Mouse (Mus musculus): ENCODE data around the gene Ppif. TPM values are rescaled to one million over a fixed set of nuclear protein-coding genes. Genes with fewer than 3 reads are reported as not detected.

Ppif gene
- total RNA-seq, 4 experiments from 2014 or later = 25.5 to 30.6 (median 27.9) TPM

GRCm38 (mm10) chr14:25694569-25694897 is 579 bp downstream of the Ppif start:
- no peak for DNase-seq (ENCODE audit: low spot score in 2 of 2)

DNA sequence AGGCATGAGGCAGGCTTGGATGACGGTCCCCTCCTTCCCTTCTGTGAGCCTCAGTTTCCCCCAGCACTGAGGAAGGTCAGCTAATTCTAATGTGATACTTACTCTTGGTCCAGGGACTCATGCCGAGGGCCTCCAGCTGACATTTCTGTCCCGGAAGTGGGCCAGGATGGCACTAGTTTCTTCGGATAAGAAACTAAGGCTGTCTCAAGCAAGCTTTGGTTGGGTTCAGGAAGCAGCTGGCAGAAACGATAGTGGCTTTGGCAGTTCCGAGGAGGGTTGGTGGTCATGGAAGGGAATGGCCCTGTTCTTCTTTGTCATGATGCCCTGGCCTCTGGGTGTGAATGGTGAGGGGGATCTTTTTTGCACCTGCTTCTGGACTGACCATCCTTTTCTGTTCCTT is 1.1 kb downstream of the Ppif start:
- DNase-seq (ENCODE audit: low spot score in 2 of 2) = no peak

DNA sequence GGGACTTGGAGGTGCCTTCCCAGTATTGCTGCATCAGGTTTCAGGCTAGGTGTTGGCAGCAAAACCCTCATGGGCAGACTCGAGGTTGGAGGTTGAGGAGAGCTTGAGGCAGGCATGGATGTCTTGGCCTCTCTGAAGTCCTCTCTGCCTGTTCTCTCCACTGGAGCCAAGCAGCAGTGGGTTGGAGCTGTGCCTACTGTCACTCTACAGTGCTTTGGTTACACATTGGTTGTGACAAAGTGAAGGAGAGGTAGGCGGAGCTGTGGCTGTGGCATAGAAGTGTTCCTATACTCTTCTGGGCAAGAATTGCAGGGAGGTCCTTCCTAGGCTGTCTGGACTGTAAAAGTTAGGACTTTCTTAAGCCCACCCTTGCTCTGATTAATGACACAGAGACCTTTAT is 2.4 kb downstream of the Ppif start:
- no peak for DNase-seq (ENCODE audit: low spot score in 2 of 2)

DNA sequence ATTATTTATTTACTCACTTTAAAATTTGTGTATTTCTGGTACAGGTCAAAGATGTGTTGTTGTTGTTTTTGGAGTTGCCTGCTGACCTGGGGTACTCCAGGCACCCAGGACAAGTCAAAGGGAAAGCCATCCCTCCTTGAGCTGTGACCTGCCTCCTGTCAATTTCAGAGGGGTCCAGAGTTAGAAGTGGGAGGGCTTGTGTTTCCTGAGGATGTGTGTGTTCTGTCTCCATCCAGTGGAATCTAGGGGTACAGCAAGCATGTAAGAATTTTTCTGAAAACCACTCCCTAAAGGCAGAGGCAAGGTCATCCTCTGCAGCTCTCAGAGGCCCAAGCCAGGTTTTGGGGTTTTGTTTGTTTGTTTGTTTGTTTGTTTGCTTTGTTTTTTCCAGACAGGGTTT is 8.0 kb downstream of the Ppif start:
- DNase-seq (ENCODE audit: low spot score in 2 of 2) = no peak

DNA sequence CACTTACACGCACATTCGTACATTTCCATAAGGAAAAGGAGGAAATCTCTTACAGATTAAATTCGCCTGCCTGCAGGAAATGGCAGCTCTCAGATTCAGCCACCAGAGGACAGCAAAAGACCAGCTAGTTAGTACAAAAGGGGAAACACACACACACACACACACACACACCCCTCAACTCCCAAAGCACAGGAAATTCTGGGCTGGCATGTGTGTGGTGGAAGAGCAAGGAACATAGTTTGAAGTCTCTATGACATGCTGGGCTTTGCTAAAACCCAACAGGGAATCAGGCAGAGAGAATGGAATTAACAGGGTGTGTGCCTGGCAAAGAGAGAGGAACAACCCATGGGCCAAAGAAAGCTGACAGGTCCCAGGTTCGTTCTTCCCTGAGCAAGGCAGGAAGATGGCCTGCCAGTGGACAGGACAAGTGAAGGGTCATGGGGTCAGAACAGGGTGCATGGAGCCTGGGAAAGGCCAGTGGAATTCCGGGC is 13.8 kb downstream of the Ppif start:
- DNase-seq (ENCODE audit: low spot score in 2 of 2) = peak; percentile 43 to 53

- no peak for DNase-seq (ENCODE audit: low spot score in 2 of 2)
Measured at GRCm38 (mm10) chr14:25708451-25708850, 14.5 kb downstream of the Ppif start.

DNA sequence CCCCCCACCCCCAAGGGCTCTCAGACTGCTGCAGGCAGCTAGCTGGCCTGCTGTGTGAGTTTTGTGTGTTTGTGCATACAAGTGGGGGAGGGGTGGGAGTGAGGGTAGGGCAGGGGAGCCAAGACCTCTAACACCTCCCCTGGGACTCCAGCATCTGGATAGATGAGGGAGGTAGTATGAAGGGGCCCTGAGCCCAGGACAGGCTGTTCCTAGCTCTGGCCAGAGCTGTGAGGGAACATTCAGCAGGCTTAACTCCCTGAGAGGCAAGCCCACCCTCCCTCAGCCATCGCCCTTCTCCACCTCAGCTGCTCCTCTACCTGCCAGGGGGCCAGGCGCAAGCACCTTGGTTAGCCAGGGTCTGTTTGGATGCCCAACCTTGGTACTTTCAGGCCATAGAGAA is 15.0 kb downstream of the Ppif start:
- DNase-seq (ENCODE audit: low spot score in 2 of 2) = no peak

GRCm38 (mm10) chr14:25710073-25710472 is 16.1 kb downstream of the Ppif start:
- DNase-seq (ENCODE audit: low spot score in 2 of 2) = no peak

- no peak for DNase-seq (ENCODE audit: low spot score in 2 of 2)
Measured at GRCm38 (mm10) chr14:25710681-25711080, 16.7 kb downstream of the Ppif start.

DNA sequence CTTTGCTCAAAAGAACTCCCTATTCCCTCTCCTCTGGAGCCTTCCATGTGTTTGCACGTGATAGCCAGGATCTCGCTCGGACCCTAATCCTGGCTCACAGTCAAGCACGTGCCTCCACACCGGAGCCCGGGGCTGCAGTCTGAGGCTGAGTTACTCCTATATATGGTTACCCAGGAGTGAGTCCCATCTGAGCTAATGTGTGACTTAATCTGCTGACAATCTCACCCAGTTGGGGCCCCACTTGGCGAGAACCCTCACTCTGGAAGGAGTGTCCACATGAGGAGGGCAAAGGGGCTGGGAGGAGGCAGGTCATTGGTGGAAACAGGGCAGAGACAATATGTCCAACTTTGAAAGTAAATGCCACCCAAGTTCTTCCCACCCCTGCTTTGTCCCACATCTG is 17.2 kb downstream of the Ppif start:
- DNase-seq (ENCODE audit: low spot score in 2 of 2) = no peak

- no peak for DNase-seq (ENCODE audit: low spot score in 2 of 2)
Measured at GRCm38 (mm10) chr14:25711602-25712001, 17.6 kb downstream of the Ppif start.

DNA sequence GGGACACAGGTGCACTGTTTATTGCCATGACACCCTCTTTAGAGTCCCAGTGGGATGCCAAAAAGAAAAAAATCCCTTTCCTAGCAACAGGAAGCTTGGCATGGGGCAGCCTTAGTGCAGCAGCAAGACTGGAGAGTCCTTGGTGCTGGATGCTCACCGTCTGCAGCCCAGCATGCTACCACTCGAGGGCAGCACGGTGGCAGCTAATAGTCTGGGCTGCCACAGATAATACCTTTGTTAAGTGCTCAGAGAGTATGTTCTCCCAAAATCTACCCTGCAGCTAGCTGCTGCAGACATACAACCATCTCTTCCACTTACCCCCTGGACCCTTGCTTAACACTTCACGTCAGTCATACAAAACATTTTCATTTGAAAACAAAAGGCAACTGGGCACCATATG is 19.5 kb downstream of the Ppif start:
- no peak for DNase-seq (ENCODE audit: low spot score in 2 of 2)

DNA sequence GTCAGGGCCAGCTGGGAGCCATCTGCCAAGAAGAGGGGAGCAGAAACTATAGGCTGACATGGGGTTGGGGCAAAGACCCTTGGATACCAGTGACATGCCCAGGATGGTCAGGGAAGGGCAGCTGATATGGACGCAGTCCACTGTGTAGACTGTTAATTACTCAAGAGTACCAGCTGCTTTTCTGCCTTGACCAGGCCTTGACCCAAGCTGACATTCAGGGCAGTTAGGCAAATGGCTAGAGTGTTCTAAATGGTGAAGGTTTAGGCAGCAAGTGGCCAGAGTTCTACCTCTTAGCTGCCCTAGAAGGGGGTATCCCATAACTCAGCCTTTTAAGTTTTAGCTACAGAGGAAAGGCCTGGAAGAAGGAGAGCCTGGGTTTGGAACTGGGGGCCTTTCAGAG is 22.6 kb downstream of the Ppif start:
- DNase-seq (ENCODE audit: low spot score in 2 of 2) = no peak

DNA sequence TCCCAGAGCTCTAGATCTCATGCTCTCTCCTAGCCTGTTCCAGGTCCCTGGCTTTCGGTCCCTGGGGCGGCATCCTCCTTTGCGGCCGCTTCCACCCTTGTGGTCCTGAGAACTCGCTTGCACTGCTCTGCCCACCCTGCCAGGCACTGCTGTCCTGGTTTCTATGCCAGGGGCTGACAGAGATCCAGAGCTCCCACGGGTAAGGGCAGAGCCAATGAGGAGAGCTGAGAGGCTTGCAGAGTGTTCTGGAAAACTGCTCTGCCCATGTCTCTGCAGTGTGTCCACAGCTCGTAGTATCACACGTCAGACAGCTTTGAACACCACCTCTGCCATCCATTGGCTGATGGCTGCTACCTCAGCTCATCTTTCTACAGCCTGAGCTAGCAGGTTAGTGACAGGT is 23.8 kb downstream of the Ppif start:
- no peak for DNase-seq (ENCODE audit: low spot score in 2 of 2)

GRCm38 (mm10) chr14:25718471-25718870 is 24.5 kb downstream of the Ppif start:
- no peak for DNase-seq (ENCODE audit: low spot score in 2 of 2)

DNA sequence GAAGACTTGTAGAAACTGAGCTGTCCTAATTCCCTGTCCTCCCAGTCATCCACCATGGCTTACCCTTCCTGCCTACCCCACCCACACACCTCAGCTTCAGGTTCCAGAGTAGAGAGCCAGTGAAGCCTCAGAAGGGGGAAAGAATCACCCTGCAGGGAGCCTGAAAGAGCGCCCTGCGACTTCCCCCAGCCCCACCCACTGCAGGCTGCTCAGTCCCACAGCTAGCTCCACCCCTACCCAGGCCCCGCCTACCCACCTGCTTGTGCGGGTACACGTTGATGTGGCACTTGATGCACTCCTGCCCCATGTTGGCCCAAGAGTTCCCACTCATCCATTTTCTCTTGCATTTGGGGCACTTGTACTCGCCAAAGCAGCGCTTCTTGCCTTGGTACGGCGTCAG is 25.4 kb downstream of the Ppif start:
- no peak for DNase-seq (ENCODE audit: low spot score in 2 of 2)

GRCm38 (mm10) chr14:25720962-25721707 is 27.2 kb downstream of the Ppif start:
- no peak for DNase-seq (ENCODE audit: low spot score in 2 of 2)

DNA sequence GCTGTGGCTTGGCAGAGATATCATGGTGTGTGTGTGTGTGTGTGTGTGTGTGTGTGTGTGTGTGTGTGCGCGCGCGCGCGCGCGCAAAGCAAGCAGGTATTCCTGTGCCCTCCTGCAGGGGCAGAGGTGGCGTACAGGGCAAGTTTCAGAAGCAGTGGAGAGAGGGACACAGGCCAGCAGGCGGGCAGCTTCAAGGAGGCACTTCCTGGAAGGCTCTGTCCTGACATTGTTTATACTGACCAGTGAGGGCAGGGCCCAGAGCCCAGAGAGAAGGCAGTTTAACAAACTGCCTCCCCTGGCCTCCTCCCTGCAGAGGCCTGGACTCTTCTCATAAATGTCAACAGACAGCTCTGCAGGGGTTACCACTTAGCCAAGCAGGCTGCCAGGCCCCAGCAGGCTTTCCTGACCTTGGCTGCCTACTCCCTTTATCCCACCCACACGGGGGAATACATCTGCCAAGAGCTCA is 31.1 kb downstream of the Ppif start:
- DNase-seq (ENCODE audit: low spot score in 2 of 2) = peak; percentile 52 to 55

- no peak for DNase-seq (ENCODE audit: low spot score in 2 of 2)
Measured at GRCm38 (mm10) chr14:25725690-25726089, 31.7 kb downstream of the Ppif start.

DNA sequence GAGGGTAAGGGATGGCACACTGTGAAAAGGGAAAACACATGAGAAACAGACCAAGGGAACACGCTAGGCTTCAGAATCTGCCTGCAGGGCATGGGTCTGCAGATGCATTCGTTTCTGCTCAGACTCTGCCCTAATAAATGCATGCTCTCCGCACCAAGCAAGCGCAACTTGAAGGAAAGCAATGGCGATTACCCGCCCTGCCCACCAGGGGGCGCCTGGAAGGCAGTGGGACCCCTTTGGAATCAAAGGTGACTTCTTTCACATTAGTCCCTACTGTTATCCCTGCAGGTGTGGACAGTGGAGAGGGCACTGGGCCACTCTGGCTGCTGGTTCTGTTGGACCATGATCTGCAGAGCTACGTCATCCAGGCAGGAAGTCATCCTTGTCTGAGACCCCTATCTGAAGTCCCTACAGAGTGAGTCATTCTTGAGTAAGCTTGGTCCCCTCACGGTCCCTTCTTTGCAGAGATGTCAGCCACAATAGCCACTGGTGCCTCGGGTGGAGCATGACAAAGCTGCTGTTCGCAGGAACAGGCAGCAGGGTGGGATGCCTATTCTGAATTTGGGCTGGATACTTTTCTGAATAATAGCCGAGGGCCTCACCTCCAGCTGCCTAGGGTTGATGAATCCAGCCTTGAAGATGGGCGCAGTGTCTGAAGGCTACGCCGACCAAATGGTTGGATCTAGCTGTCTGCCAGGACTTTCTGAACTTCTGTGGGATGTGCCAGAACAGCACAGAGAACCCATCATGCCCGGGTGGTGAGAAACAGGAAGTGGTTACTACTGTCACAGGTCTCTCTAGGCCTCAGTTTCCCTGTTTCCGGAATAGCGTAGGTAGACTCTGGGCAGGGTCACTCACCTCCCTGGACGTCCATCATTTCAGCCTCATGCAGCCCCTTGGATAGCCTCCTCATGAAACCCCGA is 32.5 kb downstream of the Ppif start:
- DNase-seq (ENCODE audit: low spot score in 2 of 2) = no peak

GRCm38 (mm10) chr14:25727149-25727510 is 33.2 kb downstream of the Ppif start:
- no peak for DNase-seq (ENCODE audit: low spot score in 2 of 2)

All from layer of hippocampus, adult 8-10 months (tissue).